Mouse (Mus musculus) mature B cell (primary cell): Measurements from ENCODE around the gene Edil3.
"Not testable (repeated sequence)": the region's sequence is repeated elsewhere in the genome, so short reads cannot be mapped to it uniquely, and the experiment has no call there.

Experiments used
- in situ Hi-C: fragments of 300-500 bp; cut with MboI; formaldehyde crosslinking; loops from 2 replicates; pipeline ENCODE4 v1.14.3; 2019

Edil3 gene

DNA sequence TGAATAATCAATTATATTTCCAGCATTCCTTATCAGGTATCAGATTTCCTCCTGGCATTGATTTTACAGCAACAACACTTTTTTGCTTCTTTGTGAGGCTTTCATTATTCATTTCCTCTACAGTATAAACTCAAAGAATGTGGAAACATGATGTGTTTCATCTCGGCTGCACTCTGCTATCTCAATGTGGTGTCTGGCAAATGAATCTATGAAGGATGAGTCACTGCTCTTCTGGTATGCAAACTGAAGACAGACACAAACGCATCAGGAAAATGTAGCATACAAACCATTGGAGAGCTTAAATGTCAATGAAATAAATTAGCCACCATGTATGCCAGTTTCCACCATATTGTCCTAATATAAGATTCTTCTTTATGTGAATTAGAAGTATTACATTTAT lies 117.3 kb downstream of the Edil3 start:
- in situ Hi-C loops = no loop called here

GRCm38 (mm10) chr13:88972355-88972754 lies 151.1 kb downstream of the Edil3 start:
- in situ Hi-C loops = no loop called here

DNA sequence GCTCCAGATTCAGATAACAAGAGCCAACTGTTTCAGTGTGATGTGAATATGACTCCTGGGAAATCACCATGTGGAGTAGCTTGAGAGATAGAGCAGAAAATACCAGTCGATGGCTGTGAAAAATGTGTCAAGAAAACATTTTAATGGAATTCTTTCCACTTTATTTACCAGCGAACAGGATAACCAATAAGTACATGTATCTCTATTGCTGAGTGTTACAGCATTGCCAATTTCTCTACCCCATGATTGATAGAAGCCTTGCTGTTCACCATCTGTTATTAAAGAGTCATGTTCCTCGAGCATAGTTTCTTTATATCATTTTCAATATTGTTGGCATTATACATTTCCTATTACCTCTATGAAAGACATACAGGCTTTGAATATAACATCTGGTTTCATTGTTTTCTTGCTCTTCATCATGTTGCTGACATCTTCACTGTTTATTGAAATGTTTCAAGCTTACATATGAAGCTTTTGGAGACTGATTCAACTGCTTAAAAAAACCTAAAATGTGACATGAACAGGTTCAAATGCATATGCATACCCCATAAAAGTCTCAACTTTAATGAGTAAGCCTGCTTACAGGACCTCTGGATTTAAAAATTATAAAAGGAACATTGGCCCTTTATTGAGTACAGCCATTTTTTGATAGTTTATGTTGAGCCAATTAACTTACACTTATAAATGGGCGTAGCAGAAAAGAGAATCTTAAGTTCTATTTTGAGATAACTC lies 186.6 kb downstream of the Edil3 start:
- in situ Hi-C loops = no loop called here

DNA sequence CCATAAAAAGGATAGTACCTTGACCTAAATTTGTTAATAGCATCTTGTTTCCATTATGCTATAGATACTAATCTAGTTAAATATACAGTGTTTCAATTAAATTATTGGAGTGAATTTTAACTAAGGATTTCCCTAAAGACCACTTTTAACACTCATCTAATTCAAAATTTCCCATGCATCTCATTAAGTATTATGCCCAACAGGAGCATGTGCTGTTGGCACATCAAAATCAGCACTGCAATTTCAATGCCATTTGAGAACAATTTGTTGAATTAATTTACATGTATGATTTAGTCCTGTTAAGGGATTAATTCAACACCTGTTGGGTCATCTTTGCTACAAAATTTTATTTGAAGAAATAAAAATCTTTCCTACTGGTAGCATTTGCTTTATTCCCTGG lies 191.2 kb downstream of the Edil3 start:
- in situ Hi-C loops = no loop called here

DNA sequence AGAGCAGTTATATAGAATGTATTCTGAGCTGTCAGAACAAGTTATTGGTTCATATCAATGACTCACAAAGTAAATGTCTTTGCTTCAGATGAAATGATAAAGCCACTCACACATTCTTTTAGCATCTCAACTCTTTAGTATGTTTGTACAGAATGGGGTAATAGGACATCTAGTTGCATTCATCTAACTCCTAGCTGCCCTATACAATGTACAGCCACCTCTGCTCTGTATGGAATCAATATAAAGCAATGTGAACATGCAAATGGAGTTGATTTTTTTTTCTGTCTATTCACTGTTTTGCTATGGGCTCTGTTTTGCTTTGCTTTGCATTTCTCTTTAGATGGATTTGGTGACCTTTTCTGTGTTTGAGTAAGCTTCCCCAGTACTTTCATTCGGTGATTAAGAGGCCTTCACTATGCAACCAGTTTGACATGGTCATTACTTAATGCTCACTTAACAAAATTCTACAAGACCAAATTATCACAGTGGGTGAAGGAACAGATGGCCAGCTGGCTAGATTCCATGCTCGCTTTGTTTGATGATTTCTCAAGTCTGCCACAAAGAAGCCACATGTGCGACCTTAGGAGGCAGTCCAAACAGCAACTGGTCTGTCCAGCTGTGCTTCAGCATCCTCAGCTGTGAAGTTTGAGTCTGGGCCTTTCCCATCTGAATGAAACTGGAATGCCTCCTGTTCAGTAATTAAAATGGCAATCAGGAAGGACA lies 208.7 kb downstream of the Edil3 start:
- in situ Hi-C loops = no loop called here

- in situ Hi-C loops = no loop called here
Observed at GRCm38 (mm10) chr13:89035711-89036110, 214.4 kb downstream of the Edil3 start.

DNA sequence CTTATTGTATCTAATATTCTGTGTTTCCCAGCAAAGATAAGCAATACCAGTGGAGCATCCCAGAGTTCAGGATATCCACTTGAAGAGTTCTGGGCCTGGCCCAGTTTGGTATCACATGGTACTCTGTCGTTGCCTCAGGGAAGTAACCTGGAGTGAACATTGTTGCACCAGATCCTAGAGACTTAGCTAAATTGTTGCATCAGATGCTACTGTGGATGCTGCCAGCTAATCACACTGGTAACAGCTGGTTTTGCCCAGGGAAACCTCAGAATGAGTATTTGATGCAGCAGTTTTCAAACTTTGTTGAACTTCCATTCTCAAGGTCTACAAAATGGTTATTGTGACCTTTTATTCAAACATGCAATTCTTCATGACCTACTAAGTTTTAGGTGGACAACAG lies 220.2 kb downstream of the Edil3 start:
- in situ Hi-C loops = no loop called here

DNA sequence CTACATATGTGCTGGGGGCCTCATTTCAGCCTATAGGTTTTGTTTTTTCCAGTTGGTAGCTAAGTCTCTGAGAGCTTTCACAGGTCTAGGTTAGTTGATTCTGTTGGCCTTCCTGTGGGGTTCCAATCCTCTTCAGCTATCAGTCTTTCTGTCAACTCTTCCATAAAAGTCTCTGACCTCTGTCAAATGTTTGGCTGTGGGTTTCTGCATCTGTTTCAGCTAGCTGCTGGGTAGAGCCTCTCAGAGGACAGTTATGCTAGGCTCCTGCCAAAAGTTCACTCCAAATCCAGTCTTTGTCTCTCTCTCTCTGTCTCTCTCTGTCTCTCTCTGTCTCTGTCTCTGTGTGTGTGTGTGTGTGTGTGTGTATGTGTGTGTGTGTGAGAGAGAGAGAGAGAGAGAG lies 248.9 kb downstream of the Edil3 start:
- in situ Hi-C loops = not testable (repeated sequence)

- in situ Hi-C loops = no loop called here
Observed at GRCm38 (mm10) chr13:89076212-89076611, 254.9 kb downstream of the Edil3 start.

DNA sequence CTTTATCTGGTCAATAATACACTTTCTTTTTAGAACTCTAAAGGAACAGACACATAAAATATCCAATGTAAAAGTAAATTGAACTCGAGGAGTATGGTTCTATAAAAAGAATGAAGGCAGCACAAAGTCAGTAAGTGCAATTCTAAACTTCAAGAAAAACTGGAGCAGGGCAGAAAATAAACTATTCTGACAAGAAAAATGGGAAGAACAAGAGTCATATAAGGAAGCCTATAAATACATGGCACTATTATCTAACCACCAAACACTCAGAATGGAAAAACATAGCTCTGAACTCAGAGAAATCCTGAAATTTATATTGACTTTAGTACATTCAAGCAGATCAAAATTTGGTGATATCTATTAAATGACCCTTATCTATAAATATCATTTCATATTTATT lies 284.6 kb downstream of the Edil3 start:
- in situ Hi-C loops = no loop called here

DNA sequence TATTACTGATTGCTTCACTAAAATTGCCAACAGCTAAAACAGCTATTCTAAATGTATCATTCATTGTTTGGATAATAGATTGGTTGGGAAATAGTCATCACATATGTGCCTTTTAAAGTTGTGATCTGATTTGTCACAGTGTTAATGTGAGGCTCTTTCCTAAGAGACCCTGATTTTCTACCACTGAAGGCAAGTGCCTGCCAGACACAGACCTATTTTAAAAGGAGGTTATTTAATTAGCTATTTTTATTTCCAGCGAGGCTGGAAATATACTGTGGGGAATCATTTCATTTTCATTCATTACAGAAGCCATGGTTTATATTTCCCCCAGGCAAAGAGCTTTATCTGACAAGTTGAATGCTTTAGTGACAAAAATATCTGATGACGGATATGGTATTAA lies 296.3 kb downstream of the Edil3 start:
- in situ Hi-C loops = no loop called here

GRCm38 (mm10) chr13:89119809-89120208 lies 298.5 kb downstream of the Edil3 start:
- in situ Hi-C loops = no loop called here

GRCm38 (mm10) chr13:89122511-89123253 lies 301.4 kb downstream of the Edil3 start:
- in situ Hi-C loops = no loop called here

- in situ Hi-C loops = no loop called here
Observed at GRCm38 (mm10) chr13:89123396-89123795, 302.1 kb downstream of the Edil3 start.

DNA sequence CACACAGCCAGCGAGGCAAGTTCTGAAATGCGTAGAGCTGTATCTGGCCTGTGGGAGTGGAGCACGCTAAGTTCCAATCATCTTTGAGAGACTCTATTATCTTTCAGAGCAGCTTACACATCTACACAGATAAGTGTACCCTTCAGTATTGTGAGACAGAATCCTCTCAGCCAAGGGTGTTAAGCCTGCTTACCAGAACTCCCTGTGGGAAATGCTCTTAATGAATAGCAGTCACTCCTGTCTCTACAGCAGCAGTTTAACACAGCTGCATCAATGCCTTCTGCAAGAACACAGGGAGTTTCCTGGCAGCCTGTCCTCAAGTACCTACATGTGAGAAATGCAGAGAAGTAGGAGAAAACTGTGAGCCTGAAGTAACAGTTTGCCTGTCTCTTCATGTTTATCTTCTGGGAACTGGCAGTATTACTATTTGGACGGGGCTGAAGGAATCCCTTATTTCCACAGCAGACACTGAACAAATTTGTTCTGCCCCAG lies 324.8 kb downstream of the Edil3 start:
- in situ Hi-C loops = no loop called here

DNA sequence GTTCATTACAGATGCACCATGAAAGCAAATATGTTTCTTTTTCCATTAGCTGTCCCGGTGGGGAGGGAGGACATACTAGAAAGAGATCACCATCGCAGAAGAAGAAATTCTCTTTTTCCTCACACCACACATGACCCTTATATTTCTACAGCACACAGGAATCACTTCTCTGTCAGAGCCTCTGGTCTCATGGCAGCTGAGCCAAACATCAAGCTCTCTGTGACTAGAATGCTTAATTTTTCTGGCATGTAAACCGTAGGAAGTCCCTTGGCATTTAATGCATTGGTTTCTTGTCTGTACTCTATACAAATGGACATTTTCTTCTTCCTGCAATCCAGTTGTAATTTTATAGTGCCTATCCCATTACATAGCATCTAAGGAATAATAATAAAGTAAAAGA lies 330.6 kb downstream of the Edil3 start:
- in situ Hi-C loops = no loop called here

DNA sequence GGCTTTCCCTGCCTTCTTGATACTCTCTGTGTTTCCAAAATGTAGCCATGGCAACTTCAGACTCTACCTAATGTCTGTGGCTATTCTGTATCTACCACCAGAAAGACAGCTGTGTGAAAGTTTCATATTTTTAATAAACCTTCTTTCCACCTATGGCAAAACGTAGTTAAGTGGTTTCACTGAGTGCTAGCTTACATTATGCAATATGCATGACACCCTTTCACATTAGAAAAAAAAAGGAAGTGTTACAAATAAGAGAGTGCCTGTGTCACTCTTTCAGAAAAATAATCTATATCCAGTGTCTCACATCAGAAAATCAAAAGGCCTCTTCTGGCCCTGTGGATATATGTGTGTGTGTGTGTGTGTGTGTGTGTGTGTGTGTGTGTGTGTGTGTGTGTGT lies 346.7 kb downstream of the Edil3 start:
- in situ Hi-C loops = no loop called here

- in situ Hi-C loops = no loop called here
Observed at GRCm38 (mm10) chr13:89170040-89170439, 348.8 kb downstream of the Edil3 start.

- in situ Hi-C loops = no loop called here
Observed at GRCm38 (mm10) chr13:89175154-89175553, 353.9 kb downstream of the Edil3 start.

- in situ Hi-C loops = no loop called here
Observed at GRCm38 (mm10) chr13:89189051-89189450, 367.8 kb downstream of the Edil3 start.

DNA sequence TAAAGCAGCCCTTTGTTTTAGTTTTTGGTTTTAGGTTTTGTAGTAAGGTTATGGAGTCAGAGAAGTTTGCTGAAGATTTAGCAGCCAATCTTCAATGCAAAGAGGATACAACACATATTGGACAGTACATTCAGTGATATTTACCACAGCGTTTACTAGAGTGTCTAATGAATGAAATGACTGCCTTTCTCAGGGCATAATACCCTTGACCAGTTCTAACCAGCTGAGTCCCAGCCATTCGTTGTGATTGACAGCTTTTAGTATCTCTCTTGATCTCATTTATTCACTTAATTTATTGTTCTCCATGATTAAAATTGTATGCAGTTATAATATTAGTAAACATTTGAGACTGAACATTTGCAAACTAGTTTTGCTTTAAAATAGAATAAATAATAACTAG lies 375.7 kb downstream of the Edil3 start:
- in situ Hi-C loops = no loop called here

DNA sequence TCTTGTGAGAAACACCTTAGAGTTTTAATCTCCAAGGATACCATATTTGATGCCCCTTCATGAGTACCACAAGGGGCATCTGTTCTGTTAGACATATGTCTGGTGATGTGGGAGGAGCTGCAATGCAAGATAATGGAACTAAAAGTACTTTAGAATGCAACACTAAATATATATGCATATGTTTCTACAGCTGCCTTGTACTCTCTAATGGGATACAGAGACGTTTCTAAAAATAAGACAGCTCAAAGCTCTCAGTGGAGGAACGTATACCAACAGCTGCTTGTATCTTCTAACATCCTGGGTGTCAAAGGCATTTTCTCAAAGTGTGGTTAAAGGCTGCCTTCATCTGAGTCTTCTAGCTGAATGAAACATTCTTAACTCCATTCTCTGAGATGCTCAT lies 378.0 kb downstream of the Edil3 start:
- in situ Hi-C loops = no loop called here

GRCm38 (mm10) chr13:89238104-89238503 lies 416.8 kb downstream of the Edil3 start:
- in situ Hi-C loops = no loop called here
